Mouse (Mus musculus): Measurements from ENCODE around the gene Kcna5.

- TF ChIP-seq CTCF (IDR thresholded peaks at IDR 0.05; ENCODE audit: low read depth), result no peak
- no peak for TF ChIP-seq EP300 (IDR thresholded peaks at IDR 0.05; ENCODE audit: low read depth)
Measured at GRCm38 (mm10) chr6:126569809-126570208, 34.6 kb upstream of the Kcna5 start.
